Mouse (Mus musculus): ENCODE data around the gene Sema6d.

Sema6d gene

DNA sequence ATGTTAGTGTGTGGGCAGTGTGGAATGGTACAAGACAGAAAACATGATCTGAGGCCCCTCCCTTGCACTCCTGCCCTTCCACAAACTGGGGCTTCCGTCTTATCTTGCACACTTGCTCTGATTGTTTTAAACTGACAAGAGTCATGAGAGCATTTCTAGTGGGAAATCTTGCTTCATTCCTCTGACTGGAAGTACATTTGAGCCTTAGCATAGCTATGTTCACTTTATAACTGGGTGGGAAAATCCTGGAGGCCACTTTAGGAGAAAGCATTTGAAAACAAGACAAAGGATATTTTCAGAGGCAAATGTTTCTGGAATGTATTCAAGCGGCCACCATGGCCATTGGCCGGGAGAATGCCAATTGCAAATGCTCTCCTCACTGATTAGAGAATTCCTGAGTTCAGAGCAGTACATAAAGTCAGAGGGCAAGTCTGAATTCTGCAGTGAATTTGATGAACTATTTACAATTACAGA lies 371.6 kb downstream of the Sema6d start:
- in situ Hi-C loops (cut with MboI; ENCODE audit: low sequenced_read_pairs) = no loop called here

DNA sequence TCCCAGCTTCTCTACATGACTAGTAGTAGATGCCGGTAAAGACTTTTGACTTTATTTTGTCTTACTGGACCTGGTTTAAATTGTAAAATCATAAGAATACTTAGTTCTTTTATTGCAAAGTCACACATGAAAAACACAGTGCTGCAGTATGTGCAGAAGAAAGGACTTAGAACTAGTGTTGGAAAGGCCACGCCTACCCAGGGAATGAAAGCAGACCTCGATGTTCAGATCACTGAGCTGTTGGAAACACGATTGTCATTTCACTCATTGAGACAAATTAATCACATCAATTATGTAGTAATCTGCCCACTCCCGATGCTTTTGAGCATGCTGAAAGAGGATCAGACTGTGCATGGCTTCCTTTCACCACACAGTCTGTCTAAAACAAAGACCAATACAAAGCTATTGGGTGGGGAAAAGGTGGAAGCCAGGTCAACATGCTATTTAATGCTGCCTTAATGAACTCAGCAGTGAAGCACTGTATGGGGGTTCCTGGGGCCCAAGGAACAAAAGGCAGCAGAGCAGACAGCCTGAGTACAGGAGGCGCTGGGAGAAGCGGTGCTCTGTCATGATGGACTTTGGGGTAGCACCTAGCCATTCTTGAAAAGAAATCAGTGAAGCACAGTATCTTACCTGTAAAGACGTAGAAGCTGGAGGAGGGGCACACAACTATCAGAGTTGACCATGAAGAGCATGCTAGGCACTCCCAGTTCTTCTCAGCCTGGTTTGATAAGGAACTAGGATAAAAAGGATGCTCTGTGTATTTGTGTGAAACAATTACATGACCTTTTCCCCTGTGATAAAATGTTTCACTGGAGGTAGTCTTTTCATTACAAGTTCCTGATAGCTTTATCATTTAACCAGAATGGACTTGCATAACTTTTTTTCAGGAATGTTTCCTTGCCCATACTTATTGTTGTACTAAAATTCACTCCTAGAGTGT lies 375.5 kb downstream of the Sema6d start:
- in situ Hi-C loops (cut with MboI; ENCODE audit: low sequenced_read_pairs) = no loop called here

DNA sequence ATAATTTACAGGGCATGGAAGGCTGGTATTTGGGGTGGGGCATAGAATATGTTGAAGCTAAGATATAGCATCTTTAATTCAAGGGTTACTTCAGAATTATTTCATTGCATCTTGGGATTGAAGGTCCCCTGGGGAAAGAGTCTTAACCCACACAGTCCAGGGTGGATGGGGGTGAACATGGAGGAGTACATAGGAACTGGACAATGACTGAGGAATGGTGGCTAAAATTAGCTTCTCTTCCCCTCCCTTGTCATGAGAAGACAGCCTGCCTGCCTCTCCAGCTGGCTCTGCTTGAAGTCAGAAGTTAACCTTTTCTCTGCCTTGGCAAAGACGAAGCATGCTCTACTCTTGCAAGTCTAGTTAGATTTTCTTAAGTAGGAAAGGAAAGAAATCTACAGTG lies 377.7 kb downstream of the Sema6d start:
- in situ Hi-C loops (cut with MboI; ENCODE audit: low sequenced_read_pairs) = no loop called here

GRCm38 (mm10) chr2:124470346-124471042 lies 380.7 kb downstream of the Sema6d start:
- in situ Hi-C loops (cut with MboI; ENCODE audit: low sequenced_read_pairs) = no loop called here

- in situ Hi-C loops (cut with MboI; ENCODE audit: low sequenced_read_pairs) = no loop called here
Measured at GRCm38 (mm10) chr2:124472674-124473507, 383.1 kb downstream of the Sema6d start.

GRCm38 (mm10) chr2:124477904-124478303 lies 388.1 kb downstream of the Sema6d start:
- in situ Hi-C loops (cut with MboI; ENCODE audit: low sequenced_read_pairs) = no loop called here

DNA sequence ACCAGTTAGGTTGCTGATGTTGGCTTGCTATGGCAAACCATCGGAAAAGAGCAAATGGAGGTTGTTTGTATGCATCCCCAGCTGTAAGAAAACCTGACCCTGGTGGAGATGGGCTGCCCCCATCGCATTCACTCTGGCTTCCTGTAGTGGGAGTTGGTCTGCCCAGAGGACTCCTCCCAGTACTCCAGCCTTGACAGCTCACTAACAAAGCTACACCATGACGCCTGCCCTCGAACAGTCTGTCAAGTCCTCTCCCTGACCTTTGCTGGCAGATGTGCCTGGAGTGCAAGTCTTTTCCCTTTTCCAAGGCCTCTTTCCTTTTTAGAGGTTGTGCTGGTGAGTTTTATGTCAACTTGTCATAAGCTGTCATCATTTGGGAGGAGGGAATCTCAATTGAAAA lies 388.8 kb downstream of the Sema6d start:
- in situ Hi-C loops (cut with MboI; ENCODE audit: low sequenced_read_pairs) = no loop called here

- in situ Hi-C loops (cut with MboI; ENCODE audit: low sequenced_read_pairs) = no loop called here
Measured at GRCm38 (mm10) chr2:124485761-124486160, 396.0 kb downstream of the Sema6d start.

DNA sequence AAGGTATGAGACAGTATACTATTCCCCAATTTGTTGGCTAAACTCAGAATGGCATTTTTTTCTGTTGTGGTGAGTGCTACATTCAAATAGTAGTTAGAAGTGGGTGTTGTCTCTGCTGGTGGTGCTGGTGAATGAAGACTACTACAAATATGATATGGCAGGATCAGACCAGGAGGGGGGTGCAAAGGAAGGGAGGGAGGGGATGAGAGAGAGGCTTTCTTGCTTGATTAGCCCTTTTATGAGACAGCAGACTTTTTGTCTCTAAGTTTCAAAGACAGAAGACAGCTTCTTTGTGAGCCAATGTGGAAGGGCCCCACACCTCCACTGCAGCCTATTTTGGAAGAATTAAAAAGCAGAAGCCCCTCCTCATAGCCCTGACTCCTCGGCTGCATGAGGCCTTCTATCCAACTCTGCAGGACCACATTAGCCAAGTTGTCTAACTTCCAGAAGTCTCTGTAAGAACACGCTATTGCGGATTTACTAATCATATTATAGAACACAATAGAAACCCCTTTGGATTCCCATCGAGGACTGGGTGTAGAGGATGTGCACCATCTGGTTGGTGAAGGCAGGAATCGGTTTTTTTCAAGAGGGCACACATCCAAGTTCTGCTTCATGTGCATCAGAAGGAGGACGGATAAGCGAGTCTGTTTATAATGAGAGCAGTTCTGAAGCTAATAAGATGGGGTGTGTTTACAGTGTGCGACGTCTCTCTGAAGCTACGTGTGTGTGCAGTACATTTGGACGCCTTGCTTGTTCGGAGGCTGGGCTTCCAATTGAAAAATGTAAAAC lies 400.4 kb downstream of the Sema6d start:
- in situ Hi-C loops (cut with MboI; ENCODE audit: low sequenced_read_pairs) = no loop called here

- in situ Hi-C loops (cut with MboI; ENCODE audit: low sequenced_read_pairs) = no loop called here
Measured at GRCm38 (mm10) chr2:124495751-124496150, 406.0 kb downstream of the Sema6d start.

GRCm38 (mm10) chr2:124499670-124500069 lies 409.9 kb downstream of the Sema6d start:
- in situ Hi-C loops (cut with MboI; ENCODE audit: low sequenced_read_pairs) = no loop called here

DNA sequence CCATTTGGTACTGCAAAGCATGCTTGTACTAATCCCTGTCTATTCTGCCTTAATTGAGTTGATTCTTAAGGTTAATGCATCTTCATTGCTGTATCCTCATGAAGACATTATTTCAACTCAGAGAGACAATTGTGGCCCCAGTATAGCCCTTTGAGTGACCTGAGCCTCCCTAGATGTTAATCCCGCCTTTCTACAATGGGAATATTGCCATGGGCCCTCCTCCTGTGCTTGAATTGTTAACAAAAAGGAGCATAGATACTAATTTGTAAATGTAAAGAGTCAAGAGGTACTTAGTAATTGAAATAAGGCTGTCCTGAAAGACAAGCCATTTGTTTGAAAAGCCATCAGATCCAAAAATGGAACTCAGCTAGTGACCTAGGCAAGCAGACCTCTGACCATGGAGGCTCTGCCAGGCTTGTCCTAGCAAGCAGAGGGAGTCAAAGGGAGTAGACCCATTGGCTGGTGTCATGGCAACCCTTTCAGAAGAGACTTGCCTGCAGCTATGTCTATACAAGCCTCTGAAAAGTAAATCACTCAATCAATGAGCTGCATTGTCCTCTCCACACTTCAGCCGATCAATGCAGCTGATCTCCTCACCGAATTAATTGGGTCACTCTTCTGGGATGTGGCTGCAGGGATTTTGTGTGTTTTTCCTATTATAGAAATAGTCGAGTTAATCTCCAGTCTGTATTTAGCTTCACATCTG lies 416.2 kb downstream of the Sema6d start:
- in situ Hi-C loops (cut with MboI; ENCODE audit: low sequenced_read_pairs) = no loop called here

DNA sequence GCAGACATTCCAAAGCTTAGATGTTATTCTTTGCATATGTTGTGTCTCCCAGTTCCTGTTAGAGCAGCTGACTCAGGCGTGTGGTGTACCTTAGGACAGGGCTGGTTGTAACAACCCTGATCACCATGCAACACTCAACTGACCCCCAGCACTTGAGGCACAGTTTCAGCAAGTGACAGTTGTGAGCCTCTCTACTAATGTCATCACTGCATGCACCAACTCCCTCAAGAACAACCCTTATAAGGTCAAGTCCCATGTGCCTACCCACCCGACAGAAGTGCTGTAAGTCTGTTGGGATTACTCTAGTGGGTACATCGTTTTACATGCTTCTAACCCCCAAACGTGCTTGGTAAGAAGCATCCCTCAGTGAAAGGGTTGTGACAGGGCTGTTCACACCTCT lies 418.0 kb downstream of the Sema6d start:
- in situ Hi-C loops (cut with MboI; ENCODE audit: low sequenced_read_pairs) = no loop called here

DNA sequence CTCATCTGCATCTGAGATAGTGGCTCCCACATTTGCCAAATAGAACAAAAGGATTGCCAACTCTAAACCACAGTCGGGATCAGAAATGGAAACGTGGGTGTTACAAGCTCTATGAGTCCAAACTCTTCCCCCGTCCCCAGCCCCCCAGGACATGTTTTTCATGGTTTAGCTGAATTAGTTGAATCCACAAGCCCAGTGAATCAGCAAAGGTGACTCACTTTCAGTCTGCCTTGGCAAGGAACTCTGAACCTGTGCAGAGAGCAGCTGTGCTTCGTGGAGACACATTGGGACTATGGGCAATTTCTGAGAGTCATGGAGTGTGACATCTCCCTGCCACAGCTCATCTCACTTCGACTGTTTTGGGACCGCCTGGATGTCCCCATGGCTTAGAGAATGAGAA lies 419.7 kb downstream of the Sema6d start:
- in situ Hi-C loops (cut with MboI; ENCODE audit: low sequenced_read_pairs) = no loop called here

GRCm38 (mm10) chr2:124511826-124512225 lies 422.1 kb downstream of the Sema6d start:
- in situ Hi-C loops (cut with MboI; ENCODE audit: low sequenced_read_pairs) = no loop called here

- in situ Hi-C loops (cut with MboI; ENCODE audit: low sequenced_read_pairs) = no loop called here
Measured at GRCm38 (mm10) chr2:124522426-124522825, 432.7 kb downstream of the Sema6d start.

GRCm38 (mm10) chr2:124523667-124524066 lies 433.9 kb downstream of the Sema6d start:
- in situ Hi-C loops (cut with MboI; ENCODE audit: low sequenced_read_pairs) = no loop called here

DNA sequence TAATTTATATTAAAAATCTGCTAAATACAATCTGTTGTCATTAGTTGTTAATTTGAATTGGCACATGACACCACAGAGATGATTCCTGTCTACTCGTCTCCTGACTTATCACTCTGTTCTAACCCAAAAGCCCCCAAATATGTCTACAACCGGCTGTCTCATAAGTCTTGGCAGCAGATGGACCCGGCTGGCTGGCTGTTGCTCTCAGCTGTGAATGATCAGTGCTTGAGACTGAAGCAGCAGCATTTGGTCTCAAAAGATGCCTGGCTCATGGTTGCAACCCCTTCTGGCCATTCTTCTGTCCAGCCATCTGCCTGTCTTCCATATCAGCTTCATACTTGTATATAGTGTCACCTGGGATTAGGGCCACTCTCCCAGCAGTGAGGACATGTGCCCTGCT lies 434.4 kb downstream of the Sema6d start:
- in situ Hi-C loops (cut with MboI; ENCODE audit: low sequenced_read_pairs) = no loop called here

- in situ Hi-C loops (cut with MboI; ENCODE audit: low sequenced_read_pairs) = no loop called here
Measured at GRCm38 (mm10) chr2:124527641-124528040, 437.9 kb downstream of the Sema6d start.

GRCm38 (mm10) chr2:124530441-124530840 lies 440.7 kb downstream of the Sema6d start:
- in situ Hi-C loops (cut with MboI; ENCODE audit: low sequenced_read_pairs) = no loop called here
